Mouse (Mus musculus) kidney, embryonic 15.5 days (tissue): ENCODE measurements around the gene Wdr37. TPM values are rescaled to one million over a fixed set of nuclear protein-coding genes. Genes with fewer than 3 reads are reported as not detected.

Experiments
- ATAC-seq: fragments of 200-750 bp; cut with Nextera tagmentation; replicated peaks from 2 replicates; pipeline ENCODE4 v1.8.0; 2017; ENCODE audit warnings: moderate TSS enrichment; ENCODE audit not compliant: low FRiP score
- H3K27ac ChIP-seq: fragments of 300-500 bp; sonication (generic); 2 replicates; pipeline ENCODE4 v1.5.1; 2015; ENCODE audit warnings: mild to moderate bottlenecking, inconsistent platforms
- H3K27me3 ChIP-seq: fragments of 300-500 bp; sonication (generic); 2 replicates; pipeline ENCODE4 v1.6.1; 2015; ENCODE audit warnings: inconsistent platforms
- H3K36me3 ChIP-seq: fragments of 300-500 bp; sonication (generic); 2 replicates; pipeline ENCODE4 v1.6.1; 2015; ENCODE audit warnings: inconsistent platforms
- H3K4me1 ChIP-seq: fragments of 300-500 bp; sonication (generic); 2 replicates; pipeline ENCODE4 v1.6.1; 2015; ENCODE audit warnings: inconsistent platforms
- H3K4me2 ChIP-seq: fragments of 300-500 bp; sonication (generic); 2 replicates; pipeline ENCODE4 v1.6.1; 2015; ENCODE audit warnings: moderate library complexity, mild to moderate bottlenecking, inconsistent platforms
- H3K4me3 ChIP-seq: fragments of 300-500 bp; sonication (generic); replicated peaks from 2 replicates; pipeline ENCODE4 v1.5.1; 2015; ENCODE audit warnings: mild to moderate bottlenecking, inconsistent platforms
- H3K9ac ChIP-seq: fragments of 300-500 bp; sonication (generic); 2 replicates; pipeline ENCODE4 v1.6.1; 2015; ENCODE audit warnings: mild to moderate bottlenecking, inconsistent platforms
- H3K9me3 ChIP-seq: fragments of 300-500 bp; sonication (generic); replicated peaks from 2 replicates; pipeline ENCODE4 v1.6.1; 2016; ENCODE audit warnings: inconsistent platforms
- WGBS: fragments of 180-500 bp; shearing (Covaris S2); methylation state at CpG from one replicate; pipeline ENCODE4 v1.1.7; 2015; ENCODE audit warnings: mixed read lengths; 5-methylcytosine and 5-hydroxymethylcytosine counted together
- microRNA-seq: library from miRNA; unstranded; fragments of <30 nt; microRNA quantifications from one replicate; pipeline ENCODE4, GENCODE M21; 2016
- polyA plus RNA-seq: library from polyadenylated mRNA; unstranded; fragments of >200 nt; fragmentation: Nextera tagmentation; extraction: Ambion mirVana; gene quantifications from 2 replicates; pipeline ENCODE4 v1.2.1, GENCODE M21; 2015

The Wdr37 gene
- polyA plus RNA-seq, 1 experiment from 2014 or later = 20.8 TPM

GRCm38 (mm10) chr13:8785185-8785584 is 86.5 kb downstream of the Wdr37 start:
- 0 out of 2 replicates have a peak overlapping the region, but pooled peaks have one; percentile 30 for H3K4me2 ChIP-seq

GRCm38 (mm10) chr13:8784308-8785061 is 87.2 kb downstream of the Wdr37 start:
- no peaks in the 10 kb centered on the region for H3K9me3 ChIP-seq
- 0 out of 2 replicates have a peak, but pooled peaks cover 2% of the 10 kb centered on the region for H3K4me1 ChIP-seq
- no peak overlapping the region for H3K9ac ChIP-seq
- 82% methylated on average over 14 of the region's 14 CpGs for WGBS
- H3K27ac ChIP-seq = no peak overlapping the region
- peaks cover 6% of the 10 kb centered on the region; the same call in 1 of the 2 replicates for H3K27me3 ChIP-seq
- no peaks in the 10 kb centered on the region for H3K36me3 ChIP-seq
- ATAC-seq = no peak
- no peak overlapping the region for H3K4me3 ChIP-seq
- H3K4me2 ChIP-seq = no peak overlapping the region

More at GRCm38 (mm10) chr13:8785185-8785584, 86.5 kb downstream of the Wdr37 start:
- 20% methylated on average over 9 of the region's 9 CpGs for WGBS
- Histone ChIP-seq H3K36me3 (no peaks in the 10 kb centered on the region), H3K4me1 (0 out of 2 replicates have a peak, but pooled peaks cover 2% of the 10 kb centered on the region), H3K4me3 (no peak overlapping the region), H3K9ac (no peak overlapping the region), H3K27ac (no peak overlapping the region), H3K27me3 (peaks cover 6% of the 10 kb centered on the region; the same call in 1 of the 2 replicates), H3K9me3 (no peaks in the 10 kb centered on the region)
- peak; percentile 58 for ATAC-seq

- H3K9ac ChIP-seq = no peak overlapping the region
- H3K9me3 ChIP-seq = no peaks in the 10 kb centered on the region
- H3K27me3 ChIP-seq = peaks cover 6% of the 10 kb centered on the region; the same call in 1 of the 2 replicates
- 82% methylated on average over 10 of the region's 10 CpGs for WGBS
- no peak overlapping the region for H3K4me2 ChIP-seq
- no peak overlapping the region for H3K4me3 ChIP-seq
- ATAC-seq = no peak
- H3K27ac ChIP-seq = no peak overlapping the region
- 0 out of 2 replicates have a peak, but pooled peaks cover 2% of the 10 kb centered on the region for H3K4me1 ChIP-seq
- no peaks in the 10 kb centered on the region for H3K36me3 ChIP-seq
Observed at GRCm38 (mm10) chr13:8783686-8784307, 87.9 kb downstream of the Wdr37 start.

GRCm38 (mm10) chr13:8782636-8783035 is 89.1 kb downstream of the Wdr37 start:
- no peaks in the 10 kb centered on the region for H3K9me3 ChIP-seq
- H3K27me3 ChIP-seq = peaks cover 6% of the 10 kb centered on the region; the same call in 1 of the 2 replicates
- no peak overlapping the region for H3K4me2 ChIP-seq
- WGBS = 19% methylated on average over 4 of the region's 4 CpGs
- H3K9ac ChIP-seq = no peak overlapping the region
- ATAC-seq = no peak
- H3K4me3 ChIP-seq = no peak overlapping the region
- 0 out of 2 replicates have a peak, but pooled peaks cover 7% of the 10 kb centered on the region for H3K4me1 ChIP-seq
- H3K36me3 ChIP-seq = no peaks in the 10 kb centered on the region
- H3K27ac ChIP-seq = no peak overlapping the region

- Histone ChIP-seq H3K36me3 (no peaks in the 10 kb centered on the region), H3K9me3 (no peaks in the 10 kb centered on the region), H3K4me1 (0 out of 2 replicates have a peak, but pooled peaks cover 8% of the 10 kb centered on the region), H3K9ac (no peak overlapping the region), H3K27me3 (peaks cover 6% of the 10 kb centered on the region; the same call in 1 of the 2 replicates), H3K4me3 (no peak overlapping the region), H3K4me2 (no peak overlapping the region), H3K27ac (no peak overlapping the region)
- no peak for ATAC-seq
- WGBS = 60% methylated on average over 4 of the region's 4 CpGs
Observed at GRCm38 (mm10) chr13:8780441-8780840, 91.3 kb downstream of the Wdr37 start.

- Histone ChIP-seq H3K36me3 (no peaks in the 10 kb centered on the region), H3K9me3 (0 out of 2 replicates have a peak, but pooled peaks cover 2% of the 10 kb centered on the region), H3K4me1 (no peaks in the 10 kb centered on the region), H3K9ac (no peak overlapping the region), H3K27ac (no peak overlapping the region), H3K4me2 (no peak overlapping the region), H3K27me3 (no peaks in the 10 kb centered on the region), H3K4me3 (no peak overlapping the region)
- no peak for ATAC-seq
- 35% methylated on average over 4 of the region's 4 CpGs for WGBS
Observed at GRCm38 (mm10) chr13:8770616-8771015, 101.1 kb downstream of the Wdr37 start.

GRCm38 (mm10) chr13:8769654-8770227 is 102.0 kb downstream of the Wdr37 start:
- 94% methylated on average over 7 of the region's 7 CpGs for WGBS

GRCm38 (mm10) chr13:8760940-8761339 is 110.8 kb downstream of the Wdr37 start:
- 66% methylated on average over 8 of the region's 8 CpGs for WGBS
- Histone ChIP-seq H3K9ac (no peak overlapping the region), H3K4me1 (no peaks in the 10 kb centered on the region), H3K9me3 (no peaks in the 10 kb centered on the region), H3K4me2 (no peak overlapping the region), H3K4me3 (no peak overlapping the region), H3K36me3 (no peaks in the 10 kb centered on the region), H3K27ac (no peak overlapping the region), H3K27me3 (no peaks in the 10 kb centered on the region)
- no peak for ATAC-seq

More at GRCm38 (mm10) chr13:8769654-8770227, 102.0 kb downstream of the Wdr37 start:
- Histone ChIP-seq H3K9me3 (0 out of 2 replicates have a peak, but pooled peaks cover 2% of the 10 kb centered on the region), H3K4me2 (no peak overlapping the region), H3K4me3 (no peak overlapping the region), H3K27ac (no peak overlapping the region), H3K9ac (no peak overlapping the region), H3K27me3 (no peaks in the 10 kb centered on the region), H3K36me3 (no peaks in the 10 kb centered on the region), H3K4me1 (no peaks in the 10 kb centered on the region)
- no peak; the same call in 1 of the 2 replicates for ATAC-seq

Small RNA genes lying within 50 kb of the gene (microRNA-seq; reads per million reads assigned to microRNA genes)
- not detected for gene Gm22750

Other genes with a start within 250 kb of the Wdr37 start
- gene Idi1, start 13.6 kb upstream of the Wdr37 start, polyA plus RNA-seq = 67.8 and 73.0 TPM in 2 replicates
- gene Gm9745, start 76.3 kb upstream of the Wdr37 start, polyA plus RNA-seq = not detected in 2 replicates
- not detected in 2 replicates for gene Idi2, start 81.0 kb upstream of the Wdr37 start, polyA plus RNA-seq
- gene Gtpbp4, start 124.2 kb upstream of the Wdr37 start, polyA plus RNA-seq = 80.9 and 86.5 TPM in 2 replicates
- 34.5 and 35.2 TPM in 2 replicates for gene Larp4b, start 222.0 kb upstream of the Wdr37 start, polyA plus RNA-seq